Mouse (Mus musculus): ENCODE results near the gene Slc7a11. TPM values are rescaled to one million over a fixed set of nuclear protein-coding genes. Genes with fewer than 3 reads are reported as not detected.

Gene Slc7a11
- 0.83 TPM for total RNA-seq (2023)

GRCm38 (mm10) chr3:50443421-50443916 is at the start of gene Slc7a11:
Gene Slc7a11 (minus strand): TSS chr3:50443614.

Data from CD8-positive naive resting alpha-beta T cell, adult 57 days (primary cell).